Mouse (Mus musculus): ENCODE data around the gene Tmem245.

GRCm38 (mm10) chr4:56899216-56899615 is 48.0 kb downstream of the Tmem245 start:
- no peak for TF ChIP-seq POLR2A (IDR thresholded peaks at IDR 0.05; ENCODE audit: insufficient read length, low read depth)
- no peak for TF ChIP-seq E2F4 (IDR thresholded peaks at IDR 0.05; ENCODE audit: insufficient read depth)
- peak in 2 of 3 experiments; percentile 88 to 89 for TF ChIP-seq MYOD1 (IDR thresholded peaks at IDR 0.05; ENCODE audit: control insufficient read depth in 1 of 3, insufficient read length in 2 of 3, low read depth in 2 of 3)
- no peak for TF ChIP-seq USF1 (IDR thresholded peaks at IDR 0.05; ENCODE audit: low read depth)
- no peak for TF ChIP-seq CEBPB (IDR thresholded peaks at IDR 0.05; ENCODE audit: insufficient read depth, poor library complexity, severe bottlenecking)
- TF ChIP-seq REST (IDR thresholded peaks at IDR 0.05; ENCODE audit: insufficient read depth, insufficient read length) = no peak
- TF ChIP-seq POLR2AphosphoS2 (IDR thresholded peaks at IDR 0.05; ENCODE audit: insufficient read length, low read depth) = no peak
- no peak for TF ChIP-seq TCF12 (IDR thresholded peaks at IDR 0.05; ENCODE audit: insufficient read depth, poor library complexity, severe bottlenecking)
- TF ChIP-seq MAX (IDR thresholded peaks at IDR 0.05; ENCODE audit: low read depth) = no peak
- TF ChIP-seq MYOG (IDR thresholded peaks at IDR 0.05; ENCODE audit: control insufficient read depth in 1 of 3, insufficient read depth in 1 of 3, insufficient read length in 2 of 3, low read depth in 2 of 3) = peak in 1 of 3 experiments; percentile 53
- no peak for TF ChIP-seq SRF (IDR thresholded peaks at IDR 0.05; ENCODE audit: control insufficient read depth, insufficient read length, low read depth)

Data from myocyte (in vitro differentiated cells).